Mouse (Mus musculus) MEL (cell line): ENCODE measurements around the gene Hprt. TPM values are rescaled to one million over a fixed set of nuclear protein-coding genes. Genes with fewer than 3 reads are reported as not detected.

Experiments
- DNase-seq: peaks from one replicate; pipeline ENCODE4 v3.0.0; 2011; ENCODE audit warnings: low read depth, low spot score
- H3K27ac ChIP-seq: 2 replicates; pipeline ENCODE4 v1.5.1; 2012; ENCODE audit warnings: low read depth, mild to moderate bottlenecking, control low read depth, low read length, moderate library complexity; ENCODE audit not compliant: control insufficient read depth
- H3K27me3 ChIP-seq, 2 experiments: fragments of 150-350 bp in 1 of 2; sonication (generic) in 1 of 2; 2 replicates each; pipeline ENCODE4 v1.6.1; 2012; ENCODE audit warnings: low read length in 2 of 2, mild to moderate bottlenecking in 2 of 2, improper control_type of control experiment in 1 of 2, moderate library complexity in 1 of 2; ENCODE audit not compliant: insufficient read depth in 2 of 2, control insufficient read depth in 1 of 2
- H3K36me3 ChIP-seq, 2 experiments: 2 replicates each; pipeline ENCODE4 v1.6.1; 2012 to 2014; ENCODE audit warnings: low read length in 2 of 2, improper control_type of control experiment in 1 of 2, inconsistent platforms in 1 of 2, mild to moderate bottlenecking in 1 of 2; ENCODE audit not compliant: insufficient read depth in 2 of 2, control insufficient read depth in 1 of 2
- H3K4me1 ChIP-seq, 2 experiments: fragments of 150-350 bp in 1 of 2; sonication (generic) in 1 of 2; 2 replicates each; pipeline ENCODE4 v1.6.1; 2012; ENCODE audit warnings: low read length in 2 of 2, improper control_type of control experiment in 1 of 2, mild to moderate bottlenecking in 1 of 2; ENCODE audit not compliant: insufficient read depth in 2 of 2, control insufficient read depth in 1 of 2
- H3K4me3 ChIP-seq, 2 experiments: fragments of 150-350 bp in 1 of 2; sonication (generic) in 1 of 2; 2 replicates each; pipeline ENCODE4 v1.5.1; 2012; ENCODE audit warnings: low read depth in 2 of 2, low read length in 2 of 2, mild to moderate bottlenecking in 2 of 2, moderate library complexity in 2 of 2, control low read depth in 1 of 2, improper control_type of control experiment in 1 of 2; ENCODE audit not compliant: control insufficient read depth in 1 of 2, insufficient read depth in 1 of 2
- H3K79me2 ChIP-seq: 2 replicates; pipeline ENCODE4 v1.6.1; 2012; ENCODE audit warnings: mild to moderate bottlenecking, low read length, moderate library complexity; ENCODE audit not compliant: control insufficient read depth, poor library complexity, insufficient read depth
- H3K9ac ChIP-seq: 2 replicates; pipeline ENCODE4 v1.6.1; 2012; ENCODE audit warnings: low read depth, mild to moderate bottlenecking, control low read depth, low read length, moderate library complexity; ENCODE audit not compliant: control insufficient read depth, poor library complexity, severe bottlenecking
- H3K9me3 ChIP-seq: fragments of 150-350 bp; sonication (generic); replicated peaks from 2 replicates; pipeline ENCODE4 v1.6.1; 2012; ENCODE audit warnings: mild to moderate bottlenecking, low read length, improper control_type of control experiment, moderate library complexity; ENCODE audit not compliant: insufficient read depth
- BHLHE40 ChIP-seq: IDR thresholded peaks from 2 replicates; pipeline ENCODE4 v1.6.1; 2012; ENCODE audit warnings: low read depth, mild to moderate bottlenecking, inconsistent platforms, low read length, improper control_type of control experiment, borderline replicate concordance
- CHD1 ChIP-seq: IDR thresholded peaks from 2 replicates; pipeline ENCODE4 v1.6.1; 2012; ENCODE audit warnings: low read depth, mild to moderate bottlenecking, inconsistent platforms, low read length, improper control_type of control experiment
- CHD2 ChIP-seq: IDR thresholded peaks from 2 replicates; pipeline ENCODE4 v1.6.1; 2011; ENCODE audit warnings: low read length, improper control_type of control experiment
- CTCF ChIP-seq, 3 experiments: IDR thresholded peaks in 2 of 3; conservative IDR thresholded peaks in 1 of 3; 2 replicates each; pipeline ENCODE4 v1.5.1; 2011 to 2012; ENCODE audit warnings: low read length in 3 of 3, low read depth in 2 of 3, mild to moderate bottlenecking in 2 of 3, improper control_type of control experiment in 1 of 3, inconsistent platforms in 1 of 3, mixed read lengths in 1 of 3, moderate library complexity in 1 of 3; ENCODE audit not compliant: control insufficient read depth in 1 of 3, insufficient read depth in 1 of 3, poor library complexity in 1 of 3, severe bottlenecking in 1 of 3
- ELF1 ChIP-seq: IDR thresholded peaks from 2 replicates; pipeline ENCODE4 v1.6.1; 2014; ENCODE audit warnings: low read depth, mild to moderate bottlenecking, inconsistent platforms, low read length, improper control_type of control experiment, moderate library complexity
- GATA1 ChIP-seq: IDR thresholded peaks from 2 replicates; pipeline ENCODE4 v1.6.1; 2011; ENCODE audit warnings: low read depth, low read length, improper control_type of control experiment
- HCFC1 ChIP-seq: IDR thresholded peaks from 2 replicates; pipeline ENCODE4 v1.6.1; 2012; ENCODE audit warnings: low read depth, mild to moderate bottlenecking, inconsistent platforms, low read length, improper control_type of control experiment, moderate library complexity
- MEF2A ChIP-seq: IDR thresholded peaks from 2 replicates; pipeline ENCODE4 v1.6.1; 2014; ENCODE audit warnings: low read depth, mild to moderate bottlenecking, inconsistent platforms, low read length, improper control_type of control experiment; ENCODE audit not compliant: poor library complexity, insufficient replicate concordance, severe bottlenecking; ENCODE audit errors: extremely low read depth
- MXI1 ChIP-seq: IDR thresholded peaks from 2 replicates; pipeline ENCODE4 v1.6.1; 2011; ENCODE audit warnings: mild to moderate bottlenecking, low read depth, low read length, improper control_type of control experiment
- MYB ChIP-seq: IDR thresholded peaks from 2 replicates; pipeline ENCODE4 v1.6.1; 2011; ENCODE audit warnings: mild to moderate bottlenecking, low read depth, low read length, improper control_type of control experiment
- NELFE ChIP-seq: IDR thresholded peaks from 2 replicates; pipeline ENCODE4 v1.6.1; 2011; ENCODE audit warnings: low read depth, low read length, improper control_type of control experiment
- NRF1 ChIP-seq: IDR thresholded peaks from 2 replicates; pipeline ENCODE4 v1.6.1; 2014; ENCODE audit warnings: low read depth, mild to moderate bottlenecking, inconsistent platforms, low read length, improper control_type of control experiment, moderate library complexity; ENCODE audit not compliant: poor library complexity, insufficient read depth, severe bottlenecking
- POLR2A ChIP-seq, 2 experiments: IDR thresholded peaks; 2 replicates each; pipeline ENCODE4 v1.6.1; 2011 to 2012; ENCODE audit warnings: low read length in 2 of 2, mild to moderate bottlenecking in 2 of 2, control low read depth in 1 of 2, improper control_type of control experiment in 1 of 2, low read depth in 1 of 2, moderate library complexity in 1 of 2; ENCODE audit not compliant: control insufficient read depth in 1 of 2, insufficient read depth in 1 of 2, poor library complexity in 1 of 2
- POLR2AphosphoS2 ChIP-seq: IDR thresholded peaks from 2 replicates; pipeline ENCODE4 v1.6.1; 2011; ENCODE audit warnings: low read length, improper control_type of control experiment
- POLR2AphosphoS5 ChIP-seq: IDR thresholded peaks from 2 replicates; pipeline ENCODE4 v1.6.1; 2012; ENCODE audit warnings: low read depth, borderline replicate concordance, mild to moderate bottlenecking, inconsistent platforms, low read length, moderate library complexity, mixed read lengths
- RAD21 ChIP-seq: IDR thresholded peaks from 2 replicates; pipeline ENCODE4 v1.6.1; 2011; ENCODE audit warnings: mild to moderate bottlenecking, low read depth, low read length, improper control_type of control experiment
- RCOR1 ChIP-seq: IDR thresholded peaks from 2 replicates; pipeline ENCODE4 v1.6.1; 2012; ENCODE audit warnings: low read depth, mild to moderate bottlenecking, inconsistent platforms, low read length, improper control_type of control experiment
- SIN3A ChIP-seq: IDR thresholded peaks from 2 replicates; pipeline ENCODE4 v1.6.1; 2012; ENCODE audit warnings: low read length, improper control_type of control experiment, inconsistent platforms
- SMC3 ChIP-seq: IDR thresholded peaks from 2 replicates; pipeline ENCODE4 v1.6.1; 2011; ENCODE audit warnings: low read depth, low read length, improper control_type of control experiment
- TBP ChIP-seq: IDR thresholded peaks from 2 replicates; pipeline ENCODE4 v1.8.0; 2011; ENCODE audit warnings: low read depth, low read length, improper control_type of control experiment
- TCF12 ChIP-seq: IDR thresholded peaks from 2 replicates; pipeline ENCODE4 v1.6.1; 2014; ENCODE audit warnings: low read depth, mild to moderate bottlenecking, inconsistent platforms, low read length, improper control_type of control experiment, moderate library complexity
- UBTF ChIP-seq: IDR thresholded peaks from 2 replicates; pipeline ENCODE4 v1.6.1; 2012; ENCODE audit warnings: low read depth, mild to moderate bottlenecking, inconsistent platforms, low read length, improper control_type of control experiment, moderate library complexity, borderline replicate concordance; ENCODE audit not compliant: insufficient read depth
- USF1 ChIP-seq: IDR thresholded peaks from 2 replicates; pipeline ENCODE4 v1.6.1; 2014; ENCODE audit warnings: low read depth, mild to moderate bottlenecking, inconsistent platforms, low read length, improper control_type of control experiment, moderate library complexity
- ZMIZ1 ChIP-seq: IDR thresholded peaks from 2 replicates; pipeline ENCODE4 v1.6.1; 2012; ENCODE audit warnings: low read depth, mild to moderate bottlenecking, inconsistent platforms, low read length, improper control_type of control experiment, moderate library complexity
- ZNF384 ChIP-seq: IDR thresholded peaks from 2 replicates; pipeline ENCODE4 v1.6.1; 2012; ENCODE audit warnings: low read depth, mild to moderate bottlenecking, inconsistent platforms, low read length, improper control_type of control experiment
- polyA plus RNA-seq, 2 experiments: library from polyadenylated mRNA; stranded (reverse) in 1 of 2; unstranded in 1 of 2; fragments of >175 nt in 1 of 2; fragments of >200 nt in 1 of 2; gene quantifications; 2 replicates each; pipeline versions ENCODE4 v1.2.1 to v1.2.4; 2012; ENCODE audit warnings: low replicate concordance in 2 of 2, low read depth in 1 of 2; ENCODE audit not compliant: insufficient read length in 2 of 2, insufficient read depth in 1 of 2, missing spikeins in 1 of 2
- total RNA-seq: library from RNA; depleted of rRNA; stranded (reverse); fragments of 300-350 nt; gene quantifications from 2 replicates; pipeline ENCODE4 v1.2.3, GENCODE M21; 2012

Gene Hprt
- total and polyA plus RNA-seq, 3 experiments: 113 to 117 TPM; not detected in 1

GRCm38 (mm10) chrX:53038194-53038593, 50.3 kb downstream of the Hprt start:
- TF ChIP-seq UBTF: no peak
- TF ChIP-seq NELFE: no peak
- no peak for TF ChIP-seq TBP
- no peak for TF ChIP-seq HCFC1
- no peak for TF ChIP-seq ZMIZ1
- no peak for TF ChIP-seq MEF2A
- TF ChIP-seq CHD1: no peak
- TF ChIP-seq SMC3: no peak
- no peaks in the 10 kb centered on the region for H3K27me3 ChIP-seq
- no peak for DNase-seq
- H3K9ac ChIP-seq: no peak overlapping the region
- no peak overlapping the region for H3K27ac ChIP-seq
- H3K79me2 ChIP-seq: no peaks in the 10 kb centered on the region
- no peak overlapping the region for H3K4me3 ChIP-seq
- H3K36me3 ChIP-seq: no peaks in the 10 kb centered on the region
- no peaks in the 10 kb centered on the region for H3K9me3 ChIP-seq
- no peaks in the 10 kb centered on the region for H3K4me1 ChIP-seq

- no peak for TF ChIP-seq POLR2AphosphoS5
- TF ChIP-seq, all 39 proteins: peak for 0
- Histone ChIP-seq H3K36me3 (no peaks in the 10 kb centered on the region), H3K9ac (no peak overlapping the region)
Measured at GRCm38 (mm10) chrX:53039651-53040050, 51.7 kb downstream of the Hprt start.

GRCm38 (mm10) chrX:53040138-53040537, 52.2 kb downstream of the Hprt start:
- DNase-seq: no peak
- no peak overlapping the region for H3K4me3 ChIP-seq
- peaks cover 0 to 2% of the 10 kb centered on the region in 2 experiments; a peak in 1 of 4 replicates for H3K36me3 ChIP-seq
- no peaks in the 10 kb centered on the region for H3K27me3 ChIP-seq
- H3K9me3 ChIP-seq: no peaks in the 10 kb centered on the region
- TF ChIP-seq RAD21 (no peak), CHD2 (no peak), ELF1 (no peak), MYB (no peak), RCOR1 (no peak), POLR2AphosphoS2 (no peak), BHLHE40 (no peak), SIN3A (no peak), USF1 (no peak), GATA1 (no peak), CTCF (IDR thresholded peaks at IDR 0.05 in 2 of 3, conservative IDR thresholded peaks at IDR 0.05 in 1 of 3; ENCODE audit: control insufficient read depth in 1 of 3, insufficient read depth in 1 of 3, low read depth in 2 of 3, low read length in 3 of 3, poor library complexity in 1 of 3, severe bottlenecking in 1 of 3) (no peak), TCF12 (no peak), NRF1 (no peak), TBP (no peak), MXI1 (no peak), SMC3 (no peak), POLR2A (IDR thresholded peaks at IDR 0.05; ENCODE audit: control insufficient read depth in 1 of 2, insufficient read depth in 1 of 2, low read depth in 1 of 2, low read length in 2 of 2, poor library complexity in 1 of 2) (no peak), ZNF384 (no peak)
- TF ChIP-seq, all 39 proteins: peak for 0
- no peak overlapping the region for H3K9ac ChIP-seq
- H3K4me1 ChIP-seq: no peaks in the 10 kb centered on the region
- no peak overlapping the region for H3K27ac ChIP-seq
- H3K79me2 ChIP-seq: no peaks in the 10 kb centered on the region

More at GRCm38 (mm10) chrX:53039651-53040050, 51.7 kb downstream of the Hprt start:
- H3K4me1 ChIP-seq: no peaks in the 10 kb centered on the region
- no peaks in the 10 kb centered on the region for H3K27me3 ChIP-seq
- H3K4me3 ChIP-seq: no peak overlapping the region
- no peaks in the 10 kb centered on the region for H3K9me3 ChIP-seq
- H3K27ac ChIP-seq: no peak overlapping the region
- no peaks in the 10 kb centered on the region for H3K79me2 ChIP-seq
- DNase-seq: no peak
